Mouse (Mus musculus) MEL (cell line): Measurements from ENCODE around the gene Pappa2.

Experiments
- CTCF ChIP-seq, 3 experiments: IDR thresholded peaks in 2 of 3; conservative IDR thresholded peaks in 1 of 3; 2 replicates each; pipeline ENCODE4 v1.5.1; 2011 to 2012; ENCODE audit warnings: low read length in 3 of 3, low read depth in 2 of 3, mild to moderate bottlenecking in 2 of 3, improper control_type of control experiment in 1 of 3, inconsistent platforms in 1 of 3, mixed read lengths in 1 of 3, moderate library complexity in 1 of 3; ENCODE audit not compliant: control insufficient read depth in 1 of 3, insufficient read depth in 1 of 3, poor library complexity in 1 of 3, severe bottlenecking in 1 of 3
- ETS1 ChIP-seq: IDR thresholded peaks from 2 replicates; pipeline ENCODE4 v1.6.1; 2012; ENCODE audit warnings: low read depth, mild to moderate bottlenecking, inconsistent platforms, low read length, improper control_type of control experiment, moderate library complexity
- HCFC1 ChIP-seq: IDR thresholded peaks from 2 replicates; pipeline ENCODE4 v1.6.1; 2012; ENCODE audit warnings: low read depth, mild to moderate bottlenecking, inconsistent platforms, low read length, improper control_type of control experiment, moderate library complexity
- MAX ChIP-seq: IDR thresholded peaks from 2 replicates; pipeline ENCODE4 v1.6.1; 2011; ENCODE audit warnings: low read length, improper control_type of control experiment
- MYC ChIP-seq: IDR thresholded peaks from 2 replicates; pipeline ENCODE4 v1.6.1; 2011; ENCODE audit warnings: low read depth, mild to moderate bottlenecking, low read length, improper control_type of control experiment, moderate library complexity
- POLR2A ChIP-seq, 2 experiments: IDR thresholded peaks; 2 replicates each; pipeline ENCODE4 v1.6.1; 2011 to 2012; ENCODE audit warnings: low read length in 2 of 2, mild to moderate bottlenecking in 2 of 2, control low read depth in 1 of 2, improper control_type of control experiment in 1 of 2, low read depth in 1 of 2, moderate library complexity in 1 of 2; ENCODE audit not compliant: control insufficient read depth in 1 of 2, insufficient read depth in 1 of 2, poor library complexity in 1 of 2
- POLR2AphosphoS2 ChIP-seq: IDR thresholded peaks from 2 replicates; pipeline ENCODE4 v1.6.1; 2011; ENCODE audit warnings: low read length, improper control_type of control experiment

DNA sequence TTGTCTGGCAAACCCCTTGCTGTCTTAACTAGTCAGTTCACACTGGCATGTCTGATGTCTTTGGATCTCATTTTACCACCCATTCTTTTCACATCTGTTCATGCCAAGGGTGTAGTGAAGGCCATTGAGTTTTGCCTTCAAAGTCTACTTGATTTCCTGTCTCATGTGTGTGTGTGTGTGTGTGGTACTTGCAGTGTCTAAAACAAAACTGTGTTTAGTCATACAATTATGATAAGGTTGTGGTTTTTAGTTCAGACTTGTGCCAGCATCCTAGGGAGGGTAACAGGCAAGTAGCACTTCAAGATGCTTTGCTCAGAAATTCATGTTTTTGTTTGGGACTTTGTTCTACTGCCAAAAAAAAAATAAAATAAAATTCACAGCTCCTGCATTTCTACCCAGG, 216.1 kb downstream of the Pappa2 start:
- TF ChIP-seq ETS1 (no peak), HCFC1 (no peak), MAX (no peak), POLR2AphosphoS2 (no peak), POLR2A (IDR thresholded peaks at IDR 0.05; ENCODE audit: control insufficient read depth in 1 of 2, insufficient read depth in 1 of 2, low read depth in 1 of 2, low read length in 2 of 2, poor library complexity in 1 of 2) (no peak), CTCF (IDR thresholded peaks at IDR 0.05 in 2 of 3, conservative IDR thresholded peaks at IDR 0.05 in 1 of 3; ENCODE audit: control insufficient read depth in 1 of 3, insufficient read depth in 1 of 3, low read depth in 2 of 3, low read length in 3 of 3, poor library complexity in 1 of 3, severe bottlenecking in 1 of 3) (no peak), MYC (no peak)
